Mouse (Mus musculus) forebrain, embryonic 16.5 days (tissue): Measurements from ENCODE around the gene Smug1. TPM values are rescaled to one million over a fixed set of nuclear protein-coding genes. Genes with fewer than 3 reads are reported as not detected.

Experiments used
- polyA plus RNA-seq: library from polyadenylated mRNA; unstranded; fragments of >200 nt; fragmentation: Nextera tagmentation; extraction: Ambion mirVana; gene quantifications from 2 replicates; pipeline ENCODE4 v1.2.1, GENCODE M21; 2015

The Smug1 gene
- polyA plus RNA-seq, 1 experiment from 2014 or later: 28.0 TPM

Other genes with a start within 250 kb of the Smug1 start
- not detected in 2 replicates for gene Hoxc13, start 246.0 kb downstream of the Smug1 start, polyA plus RNA-seq
- not detected in 2 replicates for gene Hoxc12, start 230.3 kb downstream of the Smug1 start, polyA plus RNA-seq
- gene Hoxc11, start 212.7 kb downstream of the Smug1 start, polyA plus RNA-seq: not detected in 2 replicates
- gene Hoxc10, start 200.3 kb downstream of the Smug1 start, polyA plus RNA-seq: not detected in 2 replicates
- gene Hoxc5, start 199.6 kb downstream of the Smug1 start, polyA plus RNA-seq: not detected in 2 replicates
- gene Hoxc9, start 190.7 kb downstream of the Smug1 start, polyA plus RNA-seq: not detected in 2 replicates
- not detected in 2 replicates for gene Hoxc8, start 176.5 kb downstream of the Smug1 start, polyA plus RNA-seq
- gene Hoxc6, start 168.8 kb downstream of the Smug1 start, polyA plus RNA-seq: not detected in 2 replicates
- gene Hoxc4, start 148.2 kb downstream of the Smug1 start, polyA plus RNA-seq: not detected in 2 replicates
- 132 and 139 TPM in 2 replicates for gene Cbx5, start 72.7 kb upstream of the Smug1 start, polyA plus RNA-seq
- gene Hnrnpa1, start 73.3 kb upstream of the Smug1 start, polyA plus RNA-seq: 935 and 1,030 TPM in 2 replicates
- 0.30 and 0.39 TPM in 2 replicates for gene Nfe2, start 91.3 kb upstream of the Smug1 start, polyA plus RNA-seq
- gene Copz1, start 105.6 kb upstream of the Smug1 start, polyA plus RNA-seq: 221 TPM in 2 replicates
- 0.24 and 0.73 TPM in 2 replicates for gene Gpr84, start 143.5 kb upstream of the Smug1 start, polyA plus RNA-seq
- 12.2 and 13.1 TPM in 2 replicates for gene Zfp385a, start 173.0 kb upstream of the Smug1 start, polyA plus RNA-seq
- gene Itga5, start 199.7 kb upstream of the Smug1 start, polyA plus RNA-seq: 6.7 and 7.9 TPM in 2 replicates